ENCODE assay signal across 18 mouse cellular contexts in the genomic region with DNA sequence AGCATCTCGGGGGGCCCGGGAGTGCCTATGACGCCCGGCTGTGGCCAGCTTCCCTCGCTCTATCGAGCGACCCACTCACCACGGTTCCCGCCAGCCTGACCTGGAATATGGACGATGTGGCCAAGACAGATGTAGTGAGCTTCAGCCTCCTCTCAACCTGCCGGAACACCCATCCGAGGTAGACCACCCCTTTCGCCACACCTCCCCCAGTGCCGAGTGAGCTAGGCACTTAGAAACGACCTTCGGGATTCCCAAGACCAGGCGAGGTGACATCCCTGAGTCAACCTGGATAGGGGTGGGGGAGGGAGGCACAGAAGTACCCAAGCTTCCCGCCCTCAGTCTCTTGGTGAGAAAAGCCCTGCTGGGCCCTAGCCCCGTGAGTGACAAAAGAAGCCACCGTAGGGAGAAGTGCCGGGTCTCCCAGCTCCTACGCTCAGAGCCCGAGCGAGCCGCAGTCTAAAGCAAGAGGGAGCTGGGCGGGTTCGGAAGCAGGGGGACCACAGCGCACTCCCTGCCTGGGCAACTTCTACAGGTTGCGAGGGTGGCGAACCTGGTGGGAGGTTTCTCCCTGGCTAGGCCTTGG. TPM values are rescaled to one million over a fixed set of nuclear protein-coding genes. Genes with fewer than 3 reads are reported as not detected.
DNase-seq lines count a peak whose midpoint lies in the region; ATAC-seq and TF ChIP-seq lines count a peak whose summit lies in the region.
"Had no signal": no experiment of that assay in that cellular context is flagged by ENCODE, and none has a peak within 500 bp of the region (broad histone marks: within the 10 kb centered on the region; RNA-seq: fewer than 3 reads in every experiment).

No protein-coding gene starts in this region.

- no peak for TF ChIP-seq CTCF in ES-Bruce4 (IDR thresholded peaks at IDR 0.05; ENCODE audit: low read depth, low read length)
- TF ChIP-seq CTCF in lung, adult 2 months (IDR thresholded peaks at IDR 0.05; ENCODE audit: insufficient read depth, low read length), result no peak

- no peak for TF ChIP-seq EP300 in ES-Bruce4 (IDR thresholded peaks at IDR 0.05; ENCODE audit: insufficient read depth, low read depth, low read length)

- no peaks in the 10 kb centered on the region for H3K9me3 ChIP-seq in ES-Bruce4 (replicated peaks; ENCODE audit: control insufficient read depth, insufficient read depth, low read length, poor library complexity, severe bottlenecking)
- H3K9me3 ChIP-seq in hindbrain, embryonic 11.5 days (ENCODE audit: control insufficient read depth, low read length), result no peaks in the 10 kb centered on the region
- no peaks in the 10 kb centered on the region for H3K9me3 ChIP-seq in midbrain, embryonic 13.5 days
- H3K9me3 ChIP-seq: liver, embryonic 13.5 days had no signal

- no peak overlapping the region for H3K9ac ChIP-seq in ES-Bruce4 (ENCODE audit: low read depth, poor library complexity, severe bottlenecking)
- H3K9ac ChIP-seq in hindbrain, embryonic 11.5 days (ENCODE audit: low read depth, low read length), result peak overlapping the region; percentile 75
- peak overlapping the region; percentile 83 for H3K9ac ChIP-seq in midbrain, embryonic 13.5 days (replicated peaks)
- H3K9ac ChIP-seq: liver, embryonic 13.5 days had no signal

- H3K27ac ChIP-seq in ES-Bruce4 (ENCODE audit: insufficient read depth, low read length), result no peak overlapping the region
- H3K27ac ChIP-seq in hindbrain, embryonic 11.5 days (ENCODE audit: low read depth, low read length), result peak overlapping the region; percentile 74
- peak overlapping the region; percentile 96 for H3K27ac ChIP-seq in midbrain, embryonic 13.5 days
- H3K27ac ChIP-seq: liver, embryonic 13.5 days; macrophage had no signal

- H3K4me1 ChIP-seq in ES-Bruce4 (ENCODE audit: control insufficient read depth, insufficient read depth, low read length), result no peaks in the 10 kb centered on the region
- peaks cover 4% of the 10 kb centered on the region; the same call in 1 of the 2 replicates for H3K4me1 ChIP-seq in hindbrain, embryonic 11.5 days (replicated peaks; ENCODE audit: control insufficient read depth, insufficient read depth, low read length)
- peaks cover 44% of the 10 kb centered on the region for H3K4me1 ChIP-seq in midbrain, embryonic 13.5 days (replicated peaks)
- no peaks in the 10 kb centered on the region for H3K4me1 ChIP-seq in lung, adult 2 months (ENCODE audit: control insufficient read depth, insufficient read depth, low read length)
- H3K4me1 ChIP-seq: liver, embryonic 13.5 days had no signal

- H3K36me3 ChIP-seq in ES-Bruce4 (ENCODE audit: control insufficient read depth, insufficient read depth, low read length, poor library complexity, severe bottlenecking), result no peaks in the 10 kb centered on the region
- H3K36me3 ChIP-seq in hindbrain, embryonic 11.5 days (ENCODE audit: control insufficient read depth, insufficient read depth, low read length), result no peaks in the 10 kb centered on the region
- no peaks in the 10 kb centered on the region for H3K36me3 ChIP-seq in midbrain, embryonic 13.5 days
- H3K36me3 ChIP-seq: liver, embryonic 13.5 days had no signal

- peak overlapping the region; percentile 17 for H3K4me2 ChIP-seq in hindbrain, embryonic 11.5 days (replicated peaks; ENCODE audit: low read depth, low read length)
- peak overlapping the region; percentile 72 for H3K4me2 ChIP-seq in midbrain, embryonic 13.5 days (replicated peaks)
- H3K4me2 ChIP-seq: liver, embryonic 13.5 days had no signal

- H3K4me3 ChIP-seq in ES-Bruce4 (ENCODE audit: low read depth, low read length), result peak overlapping the region; percentile 19
- H3K4me3 ChIP-seq in hindbrain, embryonic 11.5 days (ENCODE audit: low read depth, low read length), result peak overlapping the region; percentile 54
- H3K4me3 ChIP-seq in midbrain, embryonic 13.5 days (replicated peaks), result peak overlapping the region; percentile 62
- H3K4me3 ChIP-seq in lung, adult 2 months (replicated peaks; ENCODE audit: extremely low read depth, low read depth, low read length), result no peak overlapping the region
- H3K4me3 ChIP-seq: liver, embryonic 13.5 days had no signal

- ATAC-seq in hindbrain, embryonic 11.5 days (ENCODE audit: low FRiP score), result no peak; the same call in 1 of the 2 replicates
- no peak for ATAC-seq in midbrain, embryonic 13.5 days
- ATAC-seq: CD4-positive, CD25-positive, alpha-beta regulatory T cell, adult 4 months had no signal

- DNase-seq in embryo, embryonic 10.5 days (ENCODE audit: low spot score), result peak; percentile 60
- peak; percentile 58 for DNase-seq in hindbrain, embryonic 11.5 days (ENCODE audit: low spot score)
- no peak for DNase-seq in kidney, adult 11 months
- DNase-seq in lung, adult 2 months, result no peak
- no peak for DNase-seq in right cerebral cortex, postnatal 10 days (ENCODE audit: low spot score in 2 of 2)
- DNase-seq in heart, adult 18-20 months, result no peak
- DNase-seq: cerebellum, adult 9-11 months; heart, postnatal 10 days; kidney, postnatal 14 days; liver, embryonic 13.5 days; thymus, postnatal 36 days had no signal

- TF ChIP-seq POLR2A in ES-Bruce4 (IDR thresholded peaks at IDR 0.05; ENCODE audit: insufficient read depth, low read length), result no peak
- no peak for TF ChIP-seq POLR2A in lung, adult 2 months (IDR thresholded peaks at IDR 0.05; ENCODE audit: borderline replicate concordance, extremely low read depth, low read depth, low read length)

- WGBS in hindbrain, embryonic 11.5 days, result under 1% methylated on average over 30 of the region's 30 CpGs
- WGBS in midbrain, embryonic 13.5 days, result under 1% methylated on average over 30 of the region's 30 CpGs
- 3% methylated on average over 30 of the region's 30 CpGs for WGBS in lung, adult 2 months

- H3K27me3 ChIP-seq in ES-Bruce4 (ENCODE audit: control insufficient read depth, insufficient read depth, low read length, poor library complexity, severe bottlenecking), result peaks cover 55% of the 10 kb centered on the region
- peaks cover 93% of the 10 kb centered on the region for H3K27me3 ChIP-seq in hindbrain, embryonic 11.5 days (ENCODE audit: control insufficient read depth, insufficient read depth, low read length)
- peaks cover 96% of the 10 kb centered on the region for H3K27me3 ChIP-seq in midbrain, embryonic 13.5 days

RNA-seq across cellular contexts. Expression of gene Lhx5, which starts 0.4 kb away (rescaled TPM):
- polyA plus RNA-seq in ES-Bruce4 (2011; ENCODE audit: insufficient read depth, insufficient read length, low read depth, missing spikeins), result 0.24 TPM in 1 of 2 replicates, not detected in the other
- 36.1 and 41.6 TPM in 2 replicates for polyA plus RNA-seq in hindbrain, embryonic 11.5 days (2014; fragmentation: Nextera tagmentation; extraction: Ambion mirVana)
- 44.6 and 55.0 TPM in 2 replicates for polyA plus RNA-seq in midbrain, embryonic 13.5 days (2015; fragmentation: Nextera tagmentation; extraction: Ambion mirVana)
- polyA plus RNA-seq in lung, adult 2 months (2012; rRNA removed), result not detected in 2 replicates
- not detected for total RNA-seq in heart, adult 18-20 months (2021)
- total RNA-seq: gastrocnemius, postnatal 4 days; heart, postnatal 10 days; neutrophil, adult 5-6 weeks had no signal
- polyA plus RNA-seq: CD4-positive, CD25-positive, alpha-beta regulatory T cell, adult 4 months; liver, embryonic 13.5 days; macrophage; spleen, adult 2 months had no signal

RNA-seq across cellular contexts. Expression of gene Sdsl, which starts 41.5 kb away (rescaled TPM):
- polyA plus RNA-seq in ES-Bruce4 (2011; ENCODE audit: insufficient read depth, insufficient read length, low read depth, missing spikeins), result not detected in 2 replicates
- polyA plus RNA-seq in hindbrain, embryonic 11.5 days (2014; fragmentation: Nextera tagmentation; extraction: Ambion mirVana), result 5.8 and 6.7 TPM in 2 replicates
- polyA plus RNA-seq in midbrain, embryonic 13.5 days (2015; fragmentation: Nextera tagmentation; extraction: Ambion mirVana), result 6.8 and 9.5 TPM in 2 replicates
- polyA plus RNA-seq in lung, adult 2 months (2012; rRNA removed), result 2.1 and 2.3 TPM in 2 replicates
- total RNA-seq in heart, adult 18-20 months (2021), result 1 to 10 TPM; 6.8 to 9.4 TPM
- total RNA-seq: neutrophil, adult 5-6 weeks had no signal
- polyA plus RNA-seq: CD4-positive, CD25-positive, alpha-beta regulatory T cell, adult 4 months; macrophage had no signal

RNA-seq across cellular contexts. Expression of gene Sds, which starts 45.2 kb away (rescaled TPM):
- polyA plus RNA-seq in ES-Bruce4 (2011; ENCODE audit: insufficient read depth, insufficient read length, low read depth, missing spikeins), result not detected in 2 replicates
- not detected in 2 replicates for polyA plus RNA-seq in hindbrain, embryonic 11.5 days (2014; fragmentation: Nextera tagmentation; extraction: Ambion mirVana)
- 0.32 TPM in 1 of 2 replicates, not detected in the other for polyA plus RNA-seq in midbrain, embryonic 13.5 days (2015; fragmentation: Nextera tagmentation; extraction: Ambion mirVana)
- 0.65 and 0.70 TPM in 2 replicates for polyA plus RNA-seq in lung, adult 2 months (2012; rRNA removed)
- 1 to 10 TPM in 1 of 2 experiments, under 1 TPM in 1; 0.87 to 2.4 TPM for total RNA-seq in heart, adult 18-20 months (2021)
- total RNA-seq: gastrocnemius, postnatal 4 days; heart, postnatal 10 days; neutrophil, adult 5-6 weeks had no signal
- polyA plus RNA-seq: CD4-positive, CD25-positive, alpha-beta regulatory T cell, adult 4 months; liver, embryonic 13.5 days; macrophage; spleen, adult 2 months had no signal

Comparison
In these comparisons a context has a peak if more than half of its experiments do, and no peak if none do; other contexts are left out.
1. DNase-seq: peak in embryo, embryonic 10.5 days (single experiment) and hindbrain, embryonic 11.5 days (single experiment); none in kidney, adult 11 months (single experiment), lung, adult 2 months (single experiment), right cerebral cortex, postnatal 10 days (0 of 2) and heart, adult 18-20 months (0 of 2).
2. RNA of gene Lhx5, which starts 0.4 kb away (polyA plus RNA-seq): 44.6 to 55.0 TPM in midbrain, embryonic 13.5 days and 36.1 to 41.6 TPM in hindbrain, embryonic 11.5 days; 0.24 TPM in ES-Bruce4 and not detected in lung, adult 2 months; every median in the first group is over 10 times any median in the second.